Mouse (Mus musculus) midbrain, embryonic 16.5 days (tissue): ENCODE results near the gene C130050O18Rik. TPM values are rescaled to one million over a fixed set of nuclear protein-coding genes. Genes with fewer than 3 reads are reported as not detected.

Experiments
- ATAC-seq: fragments of 200-750 bp; cut with Nextera tagmentation; 2 replicates; pipeline ENCODE4 v1.8.0; 2017; ENCODE audit warnings: moderate TSS enrichment
- H3K27ac ChIP-seq: fragments of 300-500 bp; sonication (generic); 2 replicates; pipeline ENCODE4 v1.5.1; 2014; ENCODE audit warnings: mild to moderate bottlenecking, low read length, mixed read lengths
- H3K27me3 ChIP-seq: fragments of 300-500 bp; sonication (generic); 2 replicates; pipeline ENCODE4 v1.6.1; 2014; ENCODE audit warnings: low read depth, low read length, mixed read lengths; ENCODE audit not compliant: control insufficient read depth, insufficient read depth
- H3K36me3 ChIP-seq: fragments of 300-500 bp; sonication (generic); 2 replicates; pipeline ENCODE4 v1.6.1; 2014; ENCODE audit warnings: mild to moderate bottlenecking, low read length, moderate library complexity, mixed read lengths; ENCODE audit not compliant: control insufficient read depth, insufficient read depth
- H3K4me1 ChIP-seq: fragments of 300-500 bp; sonication (generic); 2 replicates; pipeline ENCODE4 v1.6.1; 2014; ENCODE audit warnings: mild to moderate bottlenecking, low read length, mixed read lengths; ENCODE audit not compliant: control insufficient read depth, insufficient read depth
- H3K4me2 ChIP-seq: fragments of 300-500 bp; sonication (generic); 2 replicates; pipeline ENCODE4 v1.6.1; 2014; ENCODE audit warnings: mild to moderate bottlenecking, low read length, mixed read lengths
- H3K4me3 ChIP-seq: fragments of 300-500 bp; sonication (generic); 2 replicates; pipeline ENCODE4 v1.5.1; 2014; ENCODE audit warnings: low read depth, mild to moderate bottlenecking, low read length, moderate library complexity, mixed read lengths
- H3K9ac ChIP-seq: fragments of 300-500 bp; sonication (generic); 2 replicates; pipeline ENCODE4 v1.6.1; 2014; ENCODE audit warnings: low read depth, low read length, mixed read lengths
- H3K9me3 ChIP-seq: fragments of 300-500 bp; sonication (generic); replicated peaks from 2 replicates; pipeline ENCODE4 v1.6.1; 2014; ENCODE audit warnings: mild to moderate bottlenecking, low read length, mixed read lengths; ENCODE audit not compliant: control insufficient read depth, poor library complexity, severe bottlenecking
- WGBS: fragments of 180-500 bp; shearing (Covaris S2); extraction: QIAGEN DNeasy Blood & Tissue Kit; methylation state at CpG from one replicate; pipeline ENCODE4 v1.1.7; 2014; 5-methylcytosine and 5-hydroxymethylcytosine counted together
- polyA plus RNA-seq: library from polyadenylated mRNA; unstranded; fragments of >200 nt; fragmentation: Nextera tagmentation; extraction: Ambion mirVana; gene quantifications from 2 replicates; pipeline ENCODE4 v1.2.1, GENCODE M21; 2015

The C130050O18Rik gene
- polyA plus RNA-seq, 1 experiment from 2014 or later, result 0.39 TPM

- 89% methylated on average over 4 of the region's 4 CpGs for WGBS
- ATAC-seq, result no peak
Observed at GRCm38 (mm10) chr5:139367884-139368458, 37.1 kb upstream of the C130050O18Rik start.

GRCm38 (mm10) chr5:139368638-139369320, 36.3 kb upstream of the C130050O18Rik start:
- no peaks in the 10 kb centered on the region for H3K9me3 ChIP-seq
- 83% methylated on average over 11 of the region's 11 CpGs for WGBS
- no peaks in the 10 kb centered on the region for H3K27me3 ChIP-seq
- no peak overlapping the region for H3K4me3 ChIP-seq
- ATAC-seq, result no peak
- H3K36me3 ChIP-seq, result no peaks in the 10 kb centered on the region
- no peak overlapping the region for H3K4me2 ChIP-seq
- H3K4me1 ChIP-seq, result peaks cover 29% of the 10 kb centered on the region
- no peak overlapping the region for H3K27ac ChIP-seq
- H3K9ac ChIP-seq, result no peak overlapping the region

More at GRCm38 (mm10) chr5:139367884-139368458, 37.1 kb upstream of the C130050O18Rik start:
- H3K4me2 ChIP-seq, result no peak overlapping the region
- no peaks in the 10 kb centered on the region for H3K27me3 ChIP-seq
- no peaks in the 10 kb centered on the region for H3K9me3 ChIP-seq
- H3K27ac ChIP-seq, result no peak overlapping the region
- H3K9ac ChIP-seq, result 0 out of 2 replicates have a peak overlapping the region, but pooled peaks have one; percentile 14
- H3K4me3 ChIP-seq, result no peak overlapping the region
- peaks cover 27% of the 10 kb centered on the region for H3K4me1 ChIP-seq
- no peaks in the 10 kb centered on the region for H3K36me3 ChIP-seq

- H3K9me3 ChIP-seq, result no peaks in the 10 kb centered on the region
- H3K4me2 ChIP-seq, result no peak overlapping the region
- no peak for ATAC-seq
- no peak overlapping the region for H3K27ac ChIP-seq
- no peak overlapping the region for H3K4me3 ChIP-seq
- no peaks in the 10 kb centered on the region for H3K27me3 ChIP-seq
- H3K36me3 ChIP-seq, result no peaks in the 10 kb centered on the region
- H3K4me1 ChIP-seq, result peaks cover 20% of the 10 kb centered on the region
- 91% methylated on average over 6 of the region's 6 CpGs for WGBS
- peak overlapping the region; percentile 34; the same call in 1 of the 2 replicates for H3K9ac ChIP-seq
Observed at GRCm38 (mm10) chr5:139370336-139370735, 34.7 kb upstream of the C130050O18Rik start.

- Histone ChIP-seq H3K4me2 (peak overlapping the region; percentile 87), H3K27ac (no peak overlapping the region), H3K9ac (0 out of 2 replicates have a peak overlapping the region, but pooled peaks have one; percentile 34), H3K4me3 (peak overlapping the region; percentile 75), H3K36me3 (no peaks in the 10 kb centered on the region), H3K27me3 (no peaks in the 10 kb centered on the region), H3K4me1 (peaks cover 20% of the 10 kb centered on the region), H3K9me3 (no peaks in the 10 kb centered on the region)
- no peak for ATAC-seq
- WGBS, result 57% methylated on average over 5 of the region's 5 CpGs
Observed at GRCm38 (mm10) chr5:139371118-139371517, 34.0 kb upstream of the C130050O18Rik start.

GRCm38 (mm10) chr5:139371631-139372401, 33.3 kb upstream of the C130050O18Rik start:
- Histone ChIP-seq H3K4me2 (peak overlapping the region; percentile 87), H3K9ac (peak overlapping the region; percentile 89), H3K27me3 (no peaks in the 10 kb centered on the region), H3K36me3 (no peaks in the 10 kb centered on the region), H3K4me1 (peaks cover 20% of the 10 kb centered on the region), H3K27ac (peak overlapping the region; percentile 79), H3K4me3 (peak overlapping the region; percentile 75), H3K9me3 (no peaks in the 10 kb centered on the region)
- 2% methylated on average over 39 of the region's 39 CpGs for WGBS
- ATAC-seq, result peak; percentile 92

- Histone ChIP-seq H3K4me3 (no peak overlapping the region), H3K9ac (no peak overlapping the region), H3K27me3 (no peaks in the 10 kb centered on the region), H3K36me3 (no peaks in the 10 kb centered on the region), H3K4me1 (peaks cover 20% of the 10 kb centered on the region), H3K27ac (no peak overlapping the region), H3K9me3 (no peaks in the 10 kb centered on the region), H3K4me2 (peak overlapping the region; percentile 87)
- WGBS, result 90% methylated on average over 3 of the region's 3 CpGs
- ATAC-seq, result no peak
Observed at GRCm38 (mm10) chr5:139373126-139373525, 32.0 kb upstream of the C130050O18Rik start.

GRCm38 (mm10) chr5:139373889-139374444, 31.1 kb upstream of the C130050O18Rik start:
- Histone ChIP-seq H3K4me3 (no peak overlapping the region), H3K4me2 (no peak overlapping the region), H3K4me1 (peaks cover 20% of the 10 kb centered on the region), H3K9ac (no peak overlapping the region), H3K27ac (no peak overlapping the region), H3K36me3 (no peaks in the 10 kb centered on the region), H3K27me3 (no peaks in the 10 kb centered on the region), H3K9me3 (no peaks in the 10 kb centered on the region)
- 83% methylated on average over 6 of the region's 6 CpGs for WGBS
- ATAC-seq, result no peak

GRCm38 (mm10) chr5:139374841-139375240, 30.2 kb upstream of the C130050O18Rik start:
- no peak overlapping the region for H3K4me3 ChIP-seq
- ATAC-seq, result no peak
- peaks cover 20% of the 10 kb centered on the region for H3K4me1 ChIP-seq
- H3K9ac ChIP-seq, result no peak overlapping the region
- H3K27ac ChIP-seq, result no peak overlapping the region
- no peaks in the 10 kb centered on the region for H3K9me3 ChIP-seq
- no peaks in the 10 kb centered on the region for H3K27me3 ChIP-seq
- no peaks in the 10 kb centered on the region for H3K36me3 ChIP-seq
- H3K4me2 ChIP-seq, result no peak overlapping the region
- 85% methylated on average over 2 of the region's 2 CpGs for WGBS
